Mouse (Mus musculus): ENCODE measurements around the gene Oat.

DNA sequence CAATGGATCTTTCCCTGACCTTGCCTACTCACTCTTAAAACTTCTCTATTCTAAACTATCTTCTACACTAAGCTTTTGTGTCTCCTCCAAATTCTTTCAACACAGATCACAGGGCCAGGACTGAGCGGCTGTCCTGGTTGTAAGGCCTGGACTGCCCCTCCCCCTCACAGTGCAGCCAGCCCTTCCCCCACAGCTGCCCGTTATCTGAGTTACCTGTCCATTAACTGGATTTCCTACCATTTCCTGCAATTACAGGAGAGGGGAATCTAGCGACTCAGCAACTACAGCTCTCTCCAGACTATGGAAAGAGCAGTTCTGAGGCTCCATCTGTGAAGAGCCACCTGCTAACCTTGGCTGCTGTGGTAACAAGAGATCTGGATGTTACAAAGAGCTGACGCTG is 20.3 kb downstream of the Oat start:
- TF ChIP-seq CTCF (conservative IDR thresholded peaks at IDR 0.05; ENCODE audit: low read length) (no peak), POU5F1 (IDR thresholded peaks at IDR 0.05; ENCODE audit: borderline replicate concordance, low read length) (no peak)
